Mouse (Mus musculus) intestine, postnatal 0 days (tissue): Measurements from ENCODE around the gene Hddc3. TPM values are rescaled to one million over a fixed set of nuclear protein-coding genes. Genes with fewer than 3 reads are reported as not detected.

ENCODE experiments used
- ATAC-seq: fragments of 200-750 bp; cut with Nextera tagmentation; 2 replicates; pipeline ENCODE4 v1.8.0; 2017; ENCODE audit warnings: mild to moderate bottlenecking, moderate TSS enrichment, moderate library complexity
- H3K27ac ChIP-seq: fragments of 300-500 bp; sonication (generic); 2 replicates; pipeline ENCODE4 v1.5.1; 2014; ENCODE audit warnings: mild to moderate bottlenecking, low read depth, low read length, moderate library complexity
- H3K27me3 ChIP-seq: fragments of 300-500 bp; sonication (generic); replicated peaks from 2 replicates; pipeline ENCODE4 v1.6.1; 2014; ENCODE audit warnings: low read length, mixed read lengths; ENCODE audit not compliant: control insufficient read depth, insufficient read depth
- H3K36me3 ChIP-seq: fragments of 300-500 bp; sonication (generic); 2 replicates; pipeline ENCODE4 v1.6.1; 2014; ENCODE audit warnings: mild to moderate bottlenecking, moderate library complexity; ENCODE audit not compliant: control insufficient read depth, insufficient read depth
- H3K4me1 ChIP-seq: fragments of 300-500 bp; sonication (generic); replicated peaks from 2 replicates; pipeline ENCODE4 v1.6.1; 2014; ENCODE audit warnings: antibody characterized with exemption, low read length, mixed read lengths; ENCODE audit not compliant: control insufficient read depth, insufficient read depth
- H3K4me2 ChIP-seq: fragments of 300-500 bp; sonication (generic); replicated peaks from 2 replicates; pipeline ENCODE4 v1.6.1; 2014; ENCODE audit warnings: low read depth, mild to moderate bottlenecking, moderate library complexity
- H3K4me3 ChIP-seq: fragments of 300-500 bp; sonication (generic); 2 replicates; pipeline ENCODE4 v1.5.1; 2014; ENCODE audit warnings: low read depth, low read length
- H3K9ac ChIP-seq: fragments of 300-500 bp; sonication (generic); 2 replicates; pipeline ENCODE4 v1.6.1; 2014; ENCODE audit warnings: mild to moderate bottlenecking, low read depth, low read length
- H3K9me3 ChIP-seq: fragments of 300-500 bp; sonication (generic); 2 replicates; pipeline ENCODE4 v1.6.1; 2016; ENCODE audit warnings: mixed run types; ENCODE audit not compliant: control insufficient read depth
- CTCF ChIP-seq: sonication (generic); IDR thresholded peaks from 2 replicates; pipeline ENCODE4 v1.5.1; 2016; ENCODE audit warnings: low read depth, mild to moderate bottlenecking, control low read depth, antibody characterized with exemption, moderate library complexity
- WGBS: fragments of 180-500 bp; shearing (Covaris S2); extraction: QIAGEN DNeasy Blood & Tissue Kit; methylation state at CpG from one replicate; pipeline ENCODE4 v1.1.7; 2014; 5-methylcytosine and 5-hydroxymethylcytosine counted together
- polyA plus RNA-seq: library from polyadenylated mRNA; unstranded; fragments of >200 nt; fragmentation: Nextera tagmentation; extraction: Ambion mirVana; gene quantifications from 2 replicates; pipeline ENCODE4 v1.2.1, GENCODE M21; 2015

Hddc3 gene
- polyA plus RNA-seq, 1 experiment from 2014 or later, result 8.8 TPM

DNA sequence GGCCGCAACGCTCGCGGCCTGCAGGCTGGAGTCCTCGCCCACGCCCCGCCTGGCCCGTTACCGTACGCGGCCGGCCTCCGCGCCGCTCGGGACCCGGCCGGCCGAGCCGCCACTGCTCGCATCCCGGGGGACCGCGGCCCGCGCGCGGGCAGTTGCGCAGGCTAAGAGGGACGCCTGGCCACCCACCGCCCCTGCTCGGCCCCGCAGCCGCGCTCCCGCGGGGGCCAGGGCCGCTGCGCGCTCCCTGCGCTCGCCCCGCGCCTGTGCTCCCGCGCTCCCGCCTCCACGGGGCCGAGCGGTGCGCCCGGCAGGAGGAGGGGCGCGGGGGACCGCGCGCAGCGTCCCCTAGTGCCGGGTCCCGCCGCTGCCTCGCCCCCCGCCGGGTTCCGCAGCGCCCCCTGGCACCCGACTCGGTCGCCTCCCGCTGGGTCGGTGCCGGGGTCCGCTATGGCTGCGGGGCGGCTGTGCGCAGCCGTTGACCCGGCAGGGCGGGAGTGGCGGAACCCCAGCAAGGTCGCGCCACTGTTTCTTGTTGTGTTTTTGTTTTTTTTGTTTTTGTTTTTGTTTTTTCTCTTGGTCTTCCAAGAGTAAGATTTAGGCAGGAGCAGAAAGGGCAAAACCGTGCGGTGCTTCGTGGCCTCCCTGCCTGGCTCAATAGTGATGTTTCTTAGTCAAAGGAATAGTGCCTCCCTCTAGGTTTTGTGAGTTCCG lies 28.3 kb downstream of the Hddc3 start, which contains the start of gene Man2a2:
Man2a2 (minus strand) TSS at position 335 of the 711 bp plus-strand sequence.
- Histone ChIP-seq H3K4me1 (no peaks in the 10 kb centered on the region), H3K9ac (peak within 1 kb of the TSS; percentile 72), H3K27ac (peak within 1 kb of the TSS; percentile 75), H3K4me3 (peak within 1 kb of the TSS; percentile 85), H3K27me3 (no peaks in the 10 kb centered on the region), H3K36me3 (peaks cover 23% of the 10 kb centered on the region; the same call in 1 of the 2 replicates), H3K4me2 (peak within 1 kb of the TSS; percentile 100), H3K9me3 (no peaks in the 10 kb centered on the region)
- TF ChIP-seq CTCF, result peak; percentile 84
- peak; percentile 32; the same call in 1 of the 2 replicates for ATAC-seq
- WGBS, result under 1% methylated on average over 72 of the region's 86 CpGs

- 80% methylated on average over 3 of the region's 3 CpGs for WGBS
- Histone ChIP-seq H3K4me2 (no peak overlapping the region), H3K9me3 (no peaks in the 10 kb centered on the region), H3K36me3 (peaks cover 14% of the 10 kb centered on the region; the same call in 1 of the 2 replicates), H3K4me1 (no peaks in the 10 kb centered on the region), H3K4me3 (no peak overlapping the region), H3K27ac (no peak overlapping the region), H3K9ac (no peak overlapping the region), H3K27me3 (no peaks in the 10 kb centered on the region)
- ATAC-seq, result no peak
- no peak for TF ChIP-seq CTCF
These were observed 29.3 kb downstream of the Hddc3 start for GRCm38 (mm10) chr7:80372166-80372565.

GRCm38 (mm10) chr7:80372667-80373066 lies 29.8 kb downstream of the Hddc3 start:
- Histone ChIP-seq H3K9ac (no peak overlapping the region), H3K4me1 (no peaks in the 10 kb centered on the region), H3K4me2 (no peak overlapping the region), H3K36me3 (peaks cover 9% of the 10 kb centered on the region; the same call in 1 of the 2 replicates), H3K9me3 (no peaks in the 10 kb centered on the region), H3K4me3 (no peak overlapping the region), H3K27me3 (no peaks in the 10 kb centered on the region), H3K27ac (no peak overlapping the region)
- ATAC-seq, result no peak
- 71% methylated on average over 2 of the region's 2 CpGs for WGBS
- TF ChIP-seq CTCF, result no peak

DNA sequence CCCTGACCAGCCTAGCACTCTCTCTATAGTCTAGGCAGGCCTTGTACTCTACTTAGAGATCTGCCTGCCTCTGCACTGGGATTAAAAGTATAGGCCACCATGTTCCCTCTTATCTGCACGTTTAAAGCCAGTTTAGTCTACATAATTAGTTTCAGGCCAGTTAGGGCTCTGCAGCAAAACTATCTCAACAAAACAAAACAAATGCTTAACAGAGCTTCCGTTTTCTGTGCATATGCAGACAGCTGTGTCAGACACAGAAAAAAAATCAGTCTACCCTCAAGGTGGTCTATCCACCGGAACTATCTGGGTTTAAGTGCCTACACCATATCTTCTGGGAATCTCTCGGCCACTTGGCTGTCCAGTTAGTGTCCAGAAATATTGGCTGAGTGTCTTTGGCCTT lies 30.4 kb downstream of the Hddc3 start:
- no peak for ATAC-seq
- 74% methylated on average over 4 of the region's 4 CpGs for WGBS
- no peak overlapping the region for H3K9ac ChIP-seq
- no peak overlapping the region for H3K4me2 ChIP-seq
- H3K9me3 ChIP-seq, result no peaks in the 10 kb centered on the region
- H3K27ac ChIP-seq, result no peak overlapping the region
- peaks cover 3% of the 10 kb centered on the region; the same call in 1 of the 2 replicates for H3K36me3 ChIP-seq
- no peaks in the 10 kb centered on the region for H3K27me3 ChIP-seq
- H3K4me1 ChIP-seq, result no peaks in the 10 kb centered on the region
- H3K4me3 ChIP-seq, result no peak overlapping the region
- no peak for TF ChIP-seq CTCF

DNA sequence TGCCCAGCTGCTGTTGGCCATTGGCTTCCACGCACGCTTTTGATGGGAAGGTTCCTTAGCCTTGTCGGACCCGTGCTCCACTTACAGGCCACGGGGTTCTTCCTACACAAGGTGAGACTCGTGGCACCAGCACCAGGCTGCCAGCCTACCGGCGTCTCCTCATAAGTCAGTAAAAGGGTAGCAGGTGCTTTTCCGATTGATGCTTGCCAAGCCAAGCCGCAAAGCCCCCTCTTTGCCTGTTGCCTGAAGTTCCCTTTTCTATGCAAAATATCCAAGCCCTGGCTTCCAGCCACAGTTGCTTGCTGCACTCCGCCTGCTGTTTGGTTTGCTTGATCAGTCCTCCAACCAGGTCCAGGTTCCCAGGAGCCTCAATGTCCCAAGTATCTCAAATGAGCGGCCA lies 30.9 kb downstream of the Hddc3 start:
- H3K9ac ChIP-seq, result no peak overlapping the region
- 86% methylated on average over 12 of the region's 12 CpGs for WGBS
- H3K36me3 ChIP-seq, result no peaks in the 10 kb centered on the region
- no peak overlapping the region for H3K4me2 ChIP-seq
- no peaks in the 10 kb centered on the region for H3K9me3 ChIP-seq
- no peak for ATAC-seq
- no peaks in the 10 kb centered on the region for H3K4me1 ChIP-seq
- no peaks in the 10 kb centered on the region for H3K27me3 ChIP-seq
- TF ChIP-seq CTCF, result no peak
- no peak overlapping the region for H3K4me3 ChIP-seq
- no peak overlapping the region for H3K27ac ChIP-seq

DNA sequence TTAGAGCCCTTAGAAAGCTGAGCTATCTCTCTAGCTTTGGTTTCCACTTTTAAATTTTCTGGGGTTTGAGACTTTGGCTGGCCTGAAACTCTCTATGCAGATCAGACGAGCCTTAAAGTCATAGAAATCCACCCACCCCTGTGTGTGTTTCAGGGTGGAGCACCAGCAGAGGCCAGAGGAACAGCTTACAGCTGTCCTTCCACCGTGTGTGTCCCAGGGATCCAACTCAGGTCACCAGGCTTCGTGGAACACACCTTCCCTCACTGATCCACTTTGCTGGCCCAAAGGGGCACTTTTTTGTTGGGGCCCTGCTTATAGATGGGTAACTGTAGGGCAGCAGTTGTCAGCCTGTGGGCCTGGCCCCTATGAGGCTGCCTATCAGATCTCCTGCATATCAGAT lies 31.4 kb downstream of the Hddc3 start:
- Histone ChIP-seq H3K9me3 (no peaks in the 10 kb centered on the region), H3K4me3 (no peak overlapping the region), H3K36me3 (no peaks in the 10 kb centered on the region), H3K27ac (no peak overlapping the region), H3K4me2 (no peak overlapping the region), H3K9ac (no peak overlapping the region), H3K4me1 (no peaks in the 10 kb centered on the region), H3K27me3 (no peaks in the 10 kb centered on the region)
- 43% methylated on average over 3 of the region's 3 CpGs for WGBS
- ATAC-seq, result no peak
- TF ChIP-seq CTCF, result no peak
